Mouse (Mus musculus): Measurements from ENCODE around the gene Nrg4.

- TF ChIP-seq CTCF (IDR thresholded peaks at IDR 0.05; ENCODE audit: low read depth, low read length) (no peak), POLR2A (IDR thresholded peaks at IDR 0.05; ENCODE audit: extremely low read depth, insufficient read depth, low read length) (no peak)
Measured at GRCm38 (mm10) chr9:55328151-55328918, 1.7 kb upstream of the Nrg4 start.

Data from liver, adult 2 months (tissue).